ENCODE assay signal across 13 mouse cellular contexts in the genomic region with DNA sequence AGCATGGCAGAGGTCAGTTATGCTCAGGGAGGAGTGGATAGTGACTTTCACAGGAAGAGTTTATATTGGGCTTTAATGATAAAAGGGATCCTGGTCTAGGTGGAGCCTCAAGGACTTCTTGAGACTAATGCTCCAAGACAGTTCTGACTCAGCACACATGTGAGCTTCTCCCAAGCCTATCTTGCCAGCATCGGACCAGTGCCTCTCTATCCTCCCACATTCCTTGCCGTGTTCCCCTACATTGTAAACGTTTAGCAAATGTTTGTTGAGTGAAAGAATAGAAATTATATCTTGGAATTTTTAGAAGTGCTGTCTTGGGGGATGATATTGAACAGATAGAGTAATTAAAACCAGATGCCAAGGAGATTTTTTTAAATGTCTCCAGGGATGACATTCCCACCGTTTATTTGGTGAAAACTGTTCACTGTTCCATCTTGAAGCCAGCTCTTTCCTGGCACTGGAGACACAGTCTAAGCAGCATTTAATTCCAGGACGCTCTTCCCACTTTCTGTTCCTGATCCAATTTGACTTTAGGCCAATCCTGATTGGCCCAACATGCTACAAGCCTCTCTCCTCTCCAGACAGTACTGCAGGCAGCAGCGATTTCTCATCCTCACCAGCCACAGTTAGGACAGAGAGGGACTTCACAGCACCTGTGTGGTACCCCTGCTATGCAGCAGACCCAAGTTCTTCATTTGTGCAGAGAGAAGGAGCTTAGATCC.
DNase-seq lines count a peak whose midpoint lies in the region; TF ChIP-seq lines count a peak whose summit lies in the region.
"Had no signal": no experiment of that assay in that cellular context is flagged by ENCODE, and none has a peak within 500 bp of the region (broad histone marks: within the 10 kb centered on the region; RNA-seq: fewer than 3 reads in every experiment).

No protein-coding gene starts in this region.

- H3K4me3 ChIP-seq in gastrocnemius, adult 2 months = no peak overlapping the region
- H3K4me3 ChIP-seq: forebrain, embryonic 10.5 days; myocyte had no signal

- TF ChIP-seq CTCF in gastrocnemius, adult 2 months (IDR thresholded peaks at IDR 0.05) = no peak

- peak; percentile 18 for DNase-seq in gastrocnemius, postnatal 25 days
- no peak for DNase-seq in gastrocnemius, adult 2 months
- DNase-seq in right cerebral cortex, postnatal 25 days = peak; percentile 18
- DNase-seq in right cerebral cortex, adult 2 months (ENCODE audit: low spot score in 2 of 2) = no peak
- peak; percentile 78 to 81 for DNase-seq in cerebellum, postnatal 10 days
- DNase-seq in heart, adult 9 months (ENCODE audit: low spot score in 2 of 2) = no peak
- no peak for DNase-seq in urinary bladder, postnatal 25 days (ENCODE audit: low spot score)
- DNase-seq: heart, postnatal 14 days; liver; lung, embryonic 14.5 days had no signal

- H3K27ac ChIP-seq in gastrocnemius, adult 2 months = no peak overlapping the region
- H3K27ac ChIP-seq: forebrain, embryonic 10.5 days; kidney, postnatal 0 days had no signal

- intact Hi-C loops in gastrocnemius, adult 2 months (cut with DNase I) = no loop called here

Comparison
In these comparisons a context has a peak if more than half of its experiments do, and no peak if none do; other contexts are left out.
1. DNase-seq: peak in gastrocnemius, postnatal 25 days (single experiment), right cerebral cortex, postnatal 25 days (single experiment) and cerebellum, postnatal 10 days (2 of 2); none in gastrocnemius, adult 2 months (single experiment), right cerebral cortex, adult 2 months (0 of 2), heart, adult 9 months (0 of 2) and urinary bladder, postnatal 25 days (single experiment).